Mouse (Mus musculus): ENCODE measurements around the gene Slc35e1.
A peak's percentile ranks its signal among the peaks of the same experiment; 100 is the strongest.

Slc35e1 gene

GRCm38 (mm10) chr8:72491680-72492621 lies at the start of gene Slc35e1:
Gene Slc35e1, minus strand, starts transcription at chr8:72492614.
- no peak for DNase-seq

- no peak for DNase-seq
Measured at GRCm38 (mm10) chr8:72539234-72539633, 46.8 kb upstream of the Slc35e1 start.

GRCm38 (mm10) chr8:72534888-72535287 lies 42.5 kb upstream of the Slc35e1 start:
- DNase-seq = no peak

- DNase-seq = no peak
Measured at GRCm38 (mm10) chr8:72532103-72532502, 39.7 kb upstream of the Slc35e1 start.

- no peak for DNase-seq
Measured at GRCm38 (mm10) chr8:72521888-72522287, 29.5 kb upstream of the Slc35e1 start.

GRCm38 (mm10) chr8:72517421-72517988 lies 25.1 kb upstream of the Slc35e1 start:
- no peak for DNase-seq

GRCm38 (mm10) chr8:72513158-72513557 lies 20.7 kb upstream of the Slc35e1 start:
- no peak for DNase-seq

- DNase-seq = no peak
Measured at GRCm38 (mm10) chr8:72512648-72513047, 20.2 kb upstream of the Slc35e1 start.

GRCm38 (mm10) chr8:72507505-72507904 lies 15.1 kb upstream of the Slc35e1 start:
- no peak for DNase-seq

GRCm38 (mm10) chr8:72504637-72505314 lies 12.4 kb upstream of the Slc35e1 start:
- DNase-seq = peak; percentile 58

- DNase-seq = peak; percentile 80
Measured at GRCm38 (mm10) chr8:72504137-72504536, 11.7 kb upstream of the Slc35e1 start.

GRCm38 (mm10) chr8:72500521-72500931 lies 8.1 kb upstream of the Slc35e1 start:
- peak; percentile 70 for DNase-seq

- DNase-seq = no peak
Measured at GRCm38 (mm10) chr8:72499521-72500284, 7.3 kb upstream of the Slc35e1 start.

- no peak for DNase-seq
Measured at GRCm38 (mm10) chr8:72498527-72498926, 6.1 kb upstream of the Slc35e1 start.

- no peak for DNase-seq
Measured at GRCm38 (mm10) chr8:72497911-72498310, 5.5 kb upstream of the Slc35e1 start.

GRCm38 (mm10) chr8:72496217-72496616 lies 3.8 kb upstream of the Slc35e1 start:
- no peak for DNase-seq

- DNase-seq = no peak
Measured at GRCm38 (mm10) chr8:72495411-72496111, 3.1 kb upstream of the Slc35e1 start.

- peak; percentile 26 for DNase-seq
Measured at GRCm38 (mm10) chr8:72493381-72493780, 967 bp upstream of the Slc35e1 start.

GRCm38 (mm10) chr8:72492622-72493081 lies 238 bp upstream of the Slc35e1 start:
- peak; percentile 99 for DNase-seq

- no peak for DNase-seq
Measured at GRCm38 (mm10) chr8:72491017-72491416, 1.4 kb downstream of the Slc35e1 start.

GRCm38 (mm10) chr8:72487014-72487413 lies 5.4 kb downstream of the Slc35e1 start:
- DNase-seq = no peak

Measured in cerebellum, adult 11 months (tissue).